Mouse (Mus musculus): ENCODE data around the gene B130006D01Rik. TPM values are rescaled to one million over a fixed set of nuclear protein-coding genes. Genes with fewer than 3 reads are reported as not detected.

The B130006D01Rik gene
- polyA plus RNA-seq, 1 experiment from 2014 or later: 1.7 TPM

DNA sequence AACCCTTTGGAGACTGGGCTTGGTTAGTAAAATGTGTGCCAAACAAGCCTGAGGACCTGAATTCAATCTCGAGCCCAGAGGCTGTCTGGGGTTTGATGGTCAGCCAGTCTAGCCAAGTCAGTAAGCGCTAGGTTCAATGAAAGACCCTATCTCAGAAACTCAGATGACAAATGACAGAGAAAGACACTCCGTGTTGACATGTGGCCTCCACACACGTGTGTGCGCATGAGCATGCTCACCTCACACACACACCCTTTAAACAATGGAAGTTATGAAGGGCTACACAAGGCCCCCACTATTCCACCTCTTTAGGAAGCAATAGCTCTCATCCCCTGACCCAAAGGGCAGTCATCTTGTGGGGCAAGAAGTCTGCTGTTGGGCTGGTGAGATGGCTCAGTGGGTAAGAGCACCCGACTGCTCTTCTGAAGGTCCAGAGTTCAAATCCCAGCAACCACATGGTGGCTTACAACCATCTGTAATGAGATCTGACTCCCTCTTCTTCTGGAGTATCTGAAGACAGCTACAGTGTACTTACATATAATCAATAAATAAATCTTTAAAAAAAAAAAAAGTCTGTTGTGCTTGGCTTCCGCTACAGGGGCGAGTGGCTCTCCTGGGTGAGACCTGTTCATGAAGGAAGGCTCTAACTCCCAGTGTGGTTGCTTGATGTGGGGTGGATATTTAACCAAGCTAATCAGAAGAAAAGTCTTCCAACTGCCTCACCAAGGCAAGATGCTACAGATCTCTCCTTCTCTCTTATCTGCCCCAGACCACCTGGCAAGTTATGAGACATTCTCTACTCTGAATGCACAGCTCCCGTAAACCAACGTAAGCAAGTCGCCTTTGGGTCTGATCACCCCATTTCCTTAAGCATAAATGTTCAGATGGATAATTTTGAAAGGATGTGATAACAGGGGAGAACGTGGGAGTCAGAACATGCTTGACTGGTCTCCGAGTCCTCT, 22.3 kb upstream of the B130006D01Rik start:
- 92% methylated on average over 13 of the region's 13 CpGs for WGBS
- no peak overlapping the region for H3K4me2 ChIP-seq (replicated peaks)
- no peaks in the 10 kb centered on the region for H3K4me1 ChIP-seq
- no peak overlapping the region for H3K27ac ChIP-seq
- no peaks in the 10 kb centered on the region for H3K36me3 ChIP-seq
- no peak for ATAC-seq (ENCODE audit: low FRiP score, low read depth)
- no peaks in the 10 kb centered on the region for H3K27me3 ChIP-seq (replicated peaks)
- no peak overlapping the region for H3K4me3 ChIP-seq
- no peaks in the 10 kb centered on the region for H3K9me3 ChIP-seq
- no peak overlapping the region for H3K9ac ChIP-seq

DNA sequence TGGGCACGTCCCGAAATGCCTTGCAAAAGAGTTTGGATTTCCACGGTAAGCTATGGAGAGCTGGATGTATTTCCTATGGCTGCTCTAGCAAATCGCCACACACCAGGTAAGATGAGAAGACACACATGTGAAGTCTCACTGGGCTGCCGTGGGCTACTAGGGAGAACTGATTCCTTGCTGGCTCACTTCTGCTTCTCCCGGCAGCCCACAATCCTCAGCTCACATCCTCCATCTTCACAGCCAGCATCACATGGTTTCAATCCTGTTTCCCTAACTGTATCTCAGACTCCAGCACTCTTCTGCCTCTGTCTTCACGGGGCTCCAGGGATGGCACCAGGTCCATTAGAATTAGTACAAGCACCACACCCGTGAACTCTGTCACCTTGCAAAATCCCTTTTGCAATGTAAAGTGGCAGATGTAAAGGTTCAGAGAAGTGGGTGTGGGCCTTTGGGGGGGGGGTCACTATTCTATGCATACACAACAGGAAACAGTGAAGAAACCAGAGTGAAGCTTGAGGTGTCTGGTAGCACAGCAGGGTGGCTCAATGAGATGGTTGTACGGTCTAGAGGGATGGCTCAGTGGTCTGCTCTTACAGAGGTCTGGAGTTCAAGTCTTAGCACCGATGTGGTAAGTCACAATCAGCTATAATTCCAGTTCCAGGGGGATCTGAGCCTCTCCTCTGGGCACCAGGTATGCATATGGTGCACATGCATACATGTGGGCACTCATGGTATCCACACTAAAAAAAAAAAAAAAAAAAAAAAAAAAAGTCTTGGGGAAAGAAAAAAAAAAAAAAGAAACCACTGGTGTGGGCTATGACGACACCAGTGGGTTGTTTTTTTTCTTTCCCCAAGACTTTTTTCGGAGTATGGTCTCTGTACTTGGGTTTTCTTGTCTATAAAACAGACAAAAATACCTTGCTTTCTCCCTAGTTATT, 19.1 kb upstream of the B130006D01Rik start:
- no peaks in the 10 kb centered on the region for H3K36me3 ChIP-seq
- no peak overlapping the region for H3K9ac ChIP-seq
- H3K27me3 ChIP-seq (replicated peaks): no peaks in the 10 kb centered on the region
- no peak for ATAC-seq (ENCODE audit: low FRiP score, low read depth)
- WGBS: 88% methylated on average over 12 of the region's 12 CpGs
- no peak overlapping the region for H3K4me3 ChIP-seq
- H3K4me2 ChIP-seq (replicated peaks): no peak overlapping the region
- no peaks in the 10 kb centered on the region for H3K9me3 ChIP-seq
- H3K4me1 ChIP-seq: no peaks in the 10 kb centered on the region
- H3K27ac ChIP-seq: no peak overlapping the region

DNA sequence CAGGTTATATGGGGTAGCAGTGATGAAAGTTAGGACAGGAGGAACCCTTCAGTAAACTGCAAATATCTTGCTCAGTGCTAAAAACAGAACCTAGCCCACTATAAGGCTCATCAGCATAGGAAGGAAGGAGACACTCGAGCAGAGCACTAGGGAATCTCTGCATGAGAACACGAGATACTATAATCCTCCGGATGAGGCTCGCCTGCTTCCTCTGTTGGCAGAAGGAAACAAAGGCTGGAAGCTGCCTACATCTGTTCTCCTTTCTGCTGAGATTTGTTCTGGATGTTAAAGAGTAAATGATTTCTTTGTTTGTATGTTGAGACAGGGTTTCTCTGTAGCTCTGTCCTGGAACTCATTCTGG, 18.4 kb upstream of the B130006D01Rik start:
- no peaks in the 10 kb centered on the region for H3K4me1 ChIP-seq
- H3K9ac ChIP-seq: no peak overlapping the region
- no peak overlapping the region for H3K4me3 ChIP-seq
- H3K36me3 ChIP-seq: no peaks in the 10 kb centered on the region
- no peak overlapping the region for H3K27ac ChIP-seq
- 75% methylated on average over 4 of the region's 4 CpGs for WGBS
- ATAC-seq (ENCODE audit: low FRiP score, low read depth): no peak
- H3K4me2 ChIP-seq (replicated peaks): no peak overlapping the region
- no peaks in the 10 kb centered on the region for H3K9me3 ChIP-seq
- no peaks in the 10 kb centered on the region for H3K27me3 ChIP-seq (replicated peaks)

DNA sequence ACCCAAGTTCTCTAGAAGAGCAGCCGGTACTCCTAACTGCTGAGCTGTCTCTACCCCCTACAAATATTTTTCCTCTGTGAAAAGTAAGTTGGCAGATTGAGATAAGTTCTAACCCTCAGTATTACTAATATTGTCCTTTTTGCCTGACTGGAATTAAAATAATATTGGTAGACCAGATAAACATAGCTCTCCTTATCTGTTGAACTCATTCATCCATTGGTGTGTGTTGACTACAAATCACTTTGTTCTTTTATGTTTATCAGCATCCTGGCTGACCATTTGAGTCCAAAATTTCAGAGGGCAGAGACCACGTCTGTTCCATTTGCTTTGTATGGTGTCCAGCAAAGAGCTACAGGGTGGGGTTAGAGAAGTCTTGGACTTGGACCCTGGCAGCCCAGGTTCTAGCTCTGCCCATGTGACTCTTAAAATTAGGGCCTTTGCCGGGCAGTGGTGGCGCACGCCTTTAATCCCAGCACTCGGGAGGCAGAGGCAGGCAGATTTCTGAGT, 13.8 kb upstream of the B130006D01Rik start:
- no peak for ATAC-seq (ENCODE audit: low FRiP score, low read depth)
- Histone ChIP-seq H3K27me3 (replicated peaks) (no peaks in the 10 kb centered on the region), H3K9me3 (no peaks in the 10 kb centered on the region), H3K4me2 (replicated peaks) (no peak overlapping the region), H3K36me3 (no peaks in the 10 kb centered on the region), H3K27ac (no peak overlapping the region), H3K9ac (no peak overlapping the region), H3K4me1 (peaks cover 5% of the 10 kb centered on the region), H3K4me3 (no peak overlapping the region)
- 91% methylated on average over 6 of the region's 6 CpGs for WGBS

DNA sequence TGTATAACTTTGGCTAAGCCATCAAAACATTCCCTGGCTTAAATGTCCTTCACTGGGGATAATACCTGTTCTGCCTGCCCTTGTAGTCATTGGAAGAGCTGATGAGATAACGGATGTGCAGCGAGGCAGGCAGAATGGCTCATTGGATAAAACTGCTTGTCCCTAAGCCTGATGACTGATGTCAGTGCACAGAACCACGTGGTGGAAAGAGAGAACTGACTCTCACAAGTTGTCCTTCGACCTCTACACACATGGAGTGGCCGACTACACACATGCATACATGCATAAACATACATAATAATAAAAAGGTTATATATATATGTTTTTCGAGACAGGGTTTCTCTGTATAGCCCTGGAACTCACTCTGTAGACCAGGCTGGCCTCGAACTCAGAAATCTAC, 12.9 kb upstream of the B130006D01Rik start:
- H3K9me3 ChIP-seq: no peaks in the 10 kb centered on the region
- no peaks in the 10 kb centered on the region for H3K27me3 ChIP-seq (replicated peaks)
- 82% methylated on average over 7 of the region's 7 CpGs for WGBS
- ATAC-seq (ENCODE audit: low FRiP score, low read depth): no peak
- no peaks in the 10 kb centered on the region for H3K36me3 ChIP-seq
- H3K4me1 ChIP-seq: peaks cover 13% of the 10 kb centered on the region
- H3K9ac ChIP-seq: no peak overlapping the region
- no peak overlapping the region for H3K4me2 ChIP-seq (replicated peaks)
- no peak overlapping the region for H3K4me3 ChIP-seq
- no peak overlapping the region for H3K27ac ChIP-seq

DNA sequence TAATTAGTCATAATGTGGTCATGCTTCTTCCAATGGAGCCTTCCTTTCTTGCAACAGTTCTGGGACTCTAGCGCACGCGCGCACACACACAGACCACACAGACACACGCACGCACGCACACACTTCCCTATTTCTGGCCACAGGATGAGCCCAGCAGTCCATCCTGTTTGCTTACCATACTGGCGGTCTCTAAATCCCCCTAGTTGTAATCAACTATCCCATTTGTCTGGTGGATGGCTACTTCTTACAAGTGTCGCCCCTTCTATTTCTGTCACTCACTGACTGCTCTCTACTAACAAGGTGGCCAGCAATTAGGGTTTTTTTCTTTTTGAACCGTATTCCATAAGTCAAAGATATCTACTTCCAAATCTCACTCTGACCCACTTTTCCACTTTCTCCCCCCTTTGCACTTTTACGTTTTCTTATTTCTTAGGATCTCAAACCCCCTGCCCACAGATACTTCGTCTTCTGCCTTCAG, 11.3 kb upstream of the B130006D01Rik start:
- Histone ChIP-seq H3K27ac (peak overlapping the region; percentile 97), H3K4me3 (peak overlapping the region; percentile 91), H3K27me3 (replicated peaks) (no peaks in the 10 kb centered on the region), H3K36me3 (no peaks in the 10 kb centered on the region), H3K9me3 (no peaks in the 10 kb centered on the region), H3K4me2 (replicated peaks) (peak overlapping the region; percentile 82), H3K4me1 (peaks cover 14% of the 10 kb centered on the region), H3K9ac (peak overlapping the region; percentile 98; the same call in 1 of the 2 replicates)
- 0 out of 2 replicates have a peak, but pooled peaks have one; percentile 28 for ATAC-seq (ENCODE audit: low FRiP score, low read depth)
- 37% methylated on average over 12 of the region's 12 CpGs for WGBS

DNA sequence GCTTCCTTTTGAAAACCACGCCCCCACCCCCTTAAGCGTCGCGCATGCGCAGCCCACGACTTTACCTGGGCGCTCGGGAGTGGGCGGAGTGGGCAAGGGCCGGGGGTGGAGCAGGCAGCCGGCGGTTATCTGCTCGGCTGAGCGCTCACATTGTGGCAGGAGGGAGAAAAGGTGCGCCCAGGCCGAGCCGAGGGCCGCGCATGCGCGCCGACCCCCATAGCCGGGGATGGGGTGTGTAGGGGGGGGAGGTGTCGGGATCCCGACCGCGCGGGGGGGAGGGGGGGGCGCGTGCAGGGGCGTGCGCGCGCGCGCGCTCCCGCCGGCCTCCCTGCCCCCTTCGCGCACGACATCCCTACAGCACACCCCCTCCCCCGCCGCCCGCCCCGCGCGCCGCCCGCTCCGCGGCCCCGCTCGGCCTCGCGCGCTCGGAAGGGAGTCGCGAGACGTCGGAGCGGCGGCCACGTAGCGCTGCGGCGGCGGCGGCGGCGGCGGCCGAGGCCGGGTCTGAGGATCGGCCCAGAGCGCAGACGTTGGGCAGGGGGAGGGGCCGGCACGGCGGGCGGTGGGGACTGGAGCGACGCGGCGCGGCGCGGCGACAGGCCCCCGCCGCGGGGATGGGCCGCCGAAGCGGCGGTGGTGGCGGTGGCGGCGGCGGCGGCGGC, 10.7 kb upstream of the B130006D01Rik start, which contains the start of gene Zfp652:
Gene Zfp652 (plus strand): TSS at position 111 of the 662 bp plus-strand sequence.
- Histone ChIP-seq H3K9me3 (no peaks in the 10 kb centered on the region), H3K9ac (peak within 1 kb of the TSS; percentile 98), H3K27me3 (replicated peaks) (no peaks in the 10 kb centered on the region), H3K27ac (peak within 1 kb of the TSS; percentile 97), H3K36me3 (no peaks in the 10 kb centered on the region), H3K4me2 (replicated peaks) (peak within 1 kb of the TSS; percentile 82), H3K4me3 (peak within 1 kb of the TSS; percentile 91), H3K4me1 (peaks cover 14% of the 10 kb centered on the region)
- peak; percentile 92 for ATAC-seq (ENCODE audit: low FRiP score, low read depth)
- WGBS: under 1% methylated on average over 38 of the region's 103 CpGs

DNA sequence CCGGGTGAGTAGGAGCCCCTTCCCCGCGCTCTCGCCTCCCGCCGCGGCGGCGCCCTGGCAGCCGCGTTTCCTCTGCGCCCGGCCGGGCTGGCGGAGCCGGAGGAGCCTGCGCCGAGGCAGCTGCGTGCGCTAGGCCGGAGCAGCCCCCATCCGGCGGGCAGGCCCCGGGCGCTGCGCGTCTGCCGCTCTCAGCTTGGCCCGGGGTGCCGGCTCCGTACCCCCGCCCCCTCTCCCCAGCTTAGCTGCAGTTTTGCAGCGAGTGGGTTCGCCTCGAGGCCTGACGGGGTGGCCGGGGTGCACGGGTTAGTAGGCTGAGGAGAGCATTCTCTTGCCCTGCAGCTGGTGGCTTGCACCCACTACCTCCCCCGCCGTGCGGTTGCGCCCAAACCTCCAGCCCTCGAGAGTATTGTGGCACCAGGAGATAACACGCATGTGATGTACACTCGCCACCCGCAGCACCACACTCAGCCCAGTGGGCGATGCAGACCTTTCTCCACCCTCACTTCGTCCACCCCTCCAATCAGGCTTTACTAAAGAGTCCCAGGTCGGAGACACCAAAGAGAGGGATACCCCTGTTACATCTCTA, 10.1 kb upstream of the B130006D01Rik start:
- Histone ChIP-seq H3K27me3 (replicated peaks) (no peaks in the 10 kb centered on the region), H3K4me2 (replicated peaks) (peak overlapping the region; percentile 82), H3K9ac (peak overlapping the region; percentile 98), H3K4me3 (peak overlapping the region; percentile 91), H3K9me3 (no peaks in the 10 kb centered on the region), H3K27ac (peak overlapping the region; percentile 97), H3K4me1 (peaks cover 14% of the 10 kb centered on the region), H3K36me3 (no peaks in the 10 kb centered on the region)
- 0% methylated on average over 37 of the region's 49 CpGs for WGBS
- ATAC-seq (ENCODE audit: low FRiP score, low read depth): peak; percentile 79

DNA sequence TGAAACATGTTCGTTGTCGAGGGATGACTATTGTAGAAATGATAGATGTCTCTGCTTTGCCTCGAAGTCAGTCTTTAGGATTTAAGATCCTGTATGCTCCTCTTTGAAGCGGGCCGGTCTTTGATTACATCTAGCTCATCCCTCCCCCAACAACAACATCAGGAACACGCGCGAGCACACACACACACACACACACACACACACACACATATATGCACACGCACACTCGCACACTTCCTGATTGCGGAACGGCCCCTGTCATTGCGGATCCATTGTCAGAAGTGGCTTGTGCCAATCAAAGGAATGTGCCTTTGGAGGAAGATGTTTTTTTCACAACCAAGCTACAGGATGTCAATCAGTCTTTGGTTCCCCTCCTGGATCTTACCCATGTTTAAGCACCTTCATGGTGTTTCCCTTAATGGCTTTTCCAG, 9.6 kb upstream of the B130006D01Rik start:
- H3K27ac ChIP-seq: peak overlapping the region; percentile 97; the same call in 1 of the 2 replicates
- peak; percentile 18; the same call in 1 of the 2 replicates for ATAC-seq (ENCODE audit: low FRiP score, low read depth)
- WGBS: 0% methylated on average over 13 of the region's 13 CpGs
- H3K4me1 ChIP-seq: peaks cover 14% of the 10 kb centered on the region
- no peaks in the 10 kb centered on the region for H3K9me3 ChIP-seq
- H3K36me3 ChIP-seq: no peaks in the 10 kb centered on the region
- H3K4me2 ChIP-seq (replicated peaks): peak overlapping the region; percentile 82
- peak overlapping the region; percentile 91 for H3K4me3 ChIP-seq
- no peaks in the 10 kb centered on the region for H3K27me3 ChIP-seq (replicated peaks)
- peak overlapping the region; percentile 98 for H3K9ac ChIP-seq

DNA sequence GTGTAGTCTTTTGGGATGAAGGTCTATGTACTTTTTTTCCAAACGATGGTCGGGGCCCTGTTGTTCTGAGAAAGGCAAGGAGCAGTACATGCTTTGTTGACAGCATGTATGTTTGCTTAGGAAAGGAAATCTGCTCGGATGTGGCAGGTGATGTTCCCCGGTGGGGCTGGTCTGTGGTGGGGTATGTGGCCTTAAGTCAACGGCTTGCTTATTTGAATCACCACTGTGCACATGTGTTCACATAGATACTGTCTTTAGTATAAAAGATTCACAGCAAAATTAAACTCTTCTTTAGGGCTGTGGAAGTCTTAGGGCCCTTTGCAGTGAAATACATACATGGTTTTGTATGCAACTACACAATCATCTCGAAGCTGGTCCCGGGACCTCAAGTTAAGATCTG, 9.0 kb upstream of the B130006D01Rik start:
- Histone ChIP-seq H3K36me3 (no peaks in the 10 kb centered on the region), H3K27ac (no peak overlapping the region), H3K9ac (peak overlapping the region; percentile 98), H3K4me1 (peaks cover 14% of the 10 kb centered on the region), H3K4me2 (replicated peaks) (peak overlapping the region; percentile 82), H3K4me3 (peak overlapping the region; percentile 91), H3K27me3 (replicated peaks) (no peaks in the 10 kb centered on the region), H3K9me3 (no peaks in the 10 kb centered on the region)
- no peak for ATAC-seq (ENCODE audit: low FRiP score, low read depth)
- WGBS: 55% methylated on average over 7 of the region's 7 CpGs

DNA sequence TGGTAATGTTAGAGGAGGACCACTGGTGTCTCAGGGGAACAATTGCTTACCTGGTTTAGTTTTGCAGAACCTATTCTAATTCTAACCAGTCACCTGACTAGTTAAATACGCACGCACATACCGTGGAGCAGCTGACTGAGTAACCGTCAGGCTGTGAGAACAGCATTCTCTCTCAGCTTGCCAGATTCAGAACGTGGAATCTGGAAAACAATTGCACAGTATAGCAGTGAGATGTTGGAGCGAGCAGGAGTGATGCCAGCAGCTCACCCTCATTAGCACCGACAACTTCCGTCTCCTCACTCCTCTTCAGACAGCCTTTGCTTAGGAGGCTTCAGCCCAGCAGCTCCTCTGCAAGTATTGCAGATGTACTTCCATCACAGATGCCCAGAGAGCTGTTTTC, 7.3 kb upstream of the B130006D01Rik start:
- peaks cover 14% of the 10 kb centered on the region for H3K4me1 ChIP-seq
- no peak overlapping the region for H3K4me3 ChIP-seq
- no peaks in the 10 kb centered on the region for H3K9me3 ChIP-seq
- no peak overlapping the region for H3K9ac ChIP-seq
- no peak for ATAC-seq (ENCODE audit: low FRiP score, low read depth)
- no peak overlapping the region for H3K4me2 ChIP-seq (replicated peaks)
- H3K27me3 ChIP-seq (replicated peaks): no peaks in the 10 kb centered on the region
- H3K27ac ChIP-seq: no peak overlapping the region
- H3K36me3 ChIP-seq: no peaks in the 10 kb centered on the region
- WGBS: 79% methylated on average over 8 of the region's 8 CpGs
